Mouse (Mus musculus): ENCODE measurements around the gene Polr2c. TPM values are rescaled to one million over a fixed set of nuclear protein-coding genes. Genes with fewer than 3 reads are reported as not detected.
A peak's percentile ranks its signal among the peaks of the same experiment; 100 is the strongest.
"Not testable (repeated sequence)": the region's sequence is repeated elsewhere in the genome, so short reads cannot be mapped to it uniquely, and the experiment has no call there.

Gene Polr2c
- total RNA-seq, 2 experiments from 2014 or later = 65.6 to 67.4 TPM

- DNase-seq (ENCODE audit: extremely low spot score in 1 of 2, low spot score in 1 of 2) = peak; percentile 87 to 89
These were observed 19.3 kb upstream of the Polr2c start, which contains the start of the genes Coq9 and Ciapin1 for GRCm38 (mm10) chr8:94837662-94838574. TSS of gene Coq9 (plus strand) at chr8:94838321. TSS of gene Ciapin1 (minus strand) at chr8:94838358.

DNA sequence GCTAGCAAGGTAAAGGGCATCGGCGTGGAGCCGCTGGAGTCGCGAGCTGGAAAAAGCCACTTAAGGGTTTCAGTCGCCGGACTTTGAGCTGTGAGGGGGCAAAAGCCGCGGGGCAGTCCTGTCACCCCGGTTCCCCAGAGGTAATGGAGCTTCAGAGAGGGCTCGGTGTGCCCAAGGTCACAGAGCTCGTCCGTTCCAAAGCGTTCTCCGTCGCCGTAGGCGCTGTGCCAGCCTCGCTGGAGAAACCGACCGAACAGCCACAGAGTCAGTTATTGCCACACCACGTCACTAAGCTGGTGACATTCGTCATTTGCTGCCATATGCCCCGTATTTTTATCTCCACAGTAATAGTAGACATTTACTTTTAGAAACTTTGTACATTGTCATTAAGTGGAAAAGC, 18.6 kb upstream of the Polr2c start:
- DNase-seq (ENCODE audit: extremely low spot score in 1 of 2, low spot score in 1 of 2) = peak in 1 of 2 experiments; percentile 63

DNA sequence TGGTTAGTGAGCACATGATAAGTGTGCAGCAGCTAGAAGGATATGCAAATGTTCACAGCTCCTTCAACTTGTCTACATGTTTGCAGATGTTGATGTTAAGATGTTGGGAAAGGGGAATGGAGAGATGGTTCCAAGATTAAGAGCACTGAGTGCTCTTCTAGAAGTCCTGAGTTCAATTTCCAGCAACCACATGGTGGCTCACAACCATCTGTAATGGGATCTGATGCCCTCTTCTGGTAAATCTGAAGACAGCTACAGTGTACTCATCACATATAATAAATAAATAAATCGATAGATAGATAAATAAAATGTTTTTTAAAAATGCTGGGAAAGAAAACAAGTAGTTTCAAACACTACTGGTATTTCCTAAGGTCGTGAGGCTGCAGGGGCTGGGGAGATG, 16.1 kb upstream of the Polr2c start:
- DNase-seq (ENCODE audit: extremely low spot score in 1 of 2, low spot score in 1 of 2) = no peak

DNA sequence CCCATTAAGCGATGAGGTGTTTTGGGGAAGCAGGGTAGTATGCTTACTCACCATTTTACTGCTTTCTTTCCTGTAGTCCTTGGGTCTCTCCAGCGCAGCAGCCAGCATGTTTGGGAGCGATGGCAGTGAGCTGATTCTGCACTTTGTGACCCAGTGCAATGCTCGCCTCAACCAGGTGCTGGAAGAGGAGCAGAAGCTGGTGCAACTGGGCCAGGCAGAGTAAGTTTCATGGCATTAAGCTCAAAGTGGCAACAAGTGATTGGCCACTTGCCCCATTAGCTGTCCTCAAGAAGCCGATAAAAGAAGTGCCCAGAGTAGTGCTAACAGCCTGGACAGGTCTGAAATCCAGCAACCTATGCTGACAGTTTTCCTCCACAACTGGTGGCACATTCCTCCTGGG, 7.2 kb upstream of the Polr2c start:
- no peak for DNase-seq (ENCODE audit: extremely low spot score in 1 of 2, low spot score in 1 of 2)

DNA sequence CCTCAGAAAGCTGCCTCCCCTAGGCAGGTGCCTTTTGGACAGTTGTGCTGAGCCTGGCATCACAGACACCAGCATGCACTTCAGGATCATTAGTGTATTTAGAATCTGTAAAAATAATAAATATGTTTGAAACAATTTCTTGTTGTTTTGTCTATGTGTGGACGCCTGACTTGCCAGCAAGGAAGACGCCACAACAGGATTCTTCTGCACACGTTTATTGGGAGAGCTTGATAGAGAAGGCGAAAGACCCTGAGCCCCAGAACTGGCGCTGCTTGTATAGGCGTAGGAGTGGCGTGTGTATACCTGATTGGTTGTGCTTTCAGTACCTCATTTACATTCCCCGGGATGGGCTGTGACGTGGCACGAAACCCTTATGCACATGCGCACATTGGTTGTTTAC, 2.5 kb upstream of the Polr2c start:
- not testable (repeated sequence) for DNase-seq (ENCODE audit: extremely low spot score in 1 of 2, low spot score in 1 of 2)

- no peak for DNase-seq (ENCODE audit: extremely low spot score in 1 of 2, low spot score in 1 of 2)
These were observed 272 bp upstream of the Polr2c start for GRCm38 (mm10) chr8:94857011-94857345.

- DNase-seq (ENCODE audit: extremely low spot score in 1 of 2, low spot score in 1 of 2) = peak in 1 of 2 experiments; percentile 71
These were observed 4.2 kb downstream of the Polr2c start for GRCm38 (mm10) chr8:94861352-94861910.

DNA sequence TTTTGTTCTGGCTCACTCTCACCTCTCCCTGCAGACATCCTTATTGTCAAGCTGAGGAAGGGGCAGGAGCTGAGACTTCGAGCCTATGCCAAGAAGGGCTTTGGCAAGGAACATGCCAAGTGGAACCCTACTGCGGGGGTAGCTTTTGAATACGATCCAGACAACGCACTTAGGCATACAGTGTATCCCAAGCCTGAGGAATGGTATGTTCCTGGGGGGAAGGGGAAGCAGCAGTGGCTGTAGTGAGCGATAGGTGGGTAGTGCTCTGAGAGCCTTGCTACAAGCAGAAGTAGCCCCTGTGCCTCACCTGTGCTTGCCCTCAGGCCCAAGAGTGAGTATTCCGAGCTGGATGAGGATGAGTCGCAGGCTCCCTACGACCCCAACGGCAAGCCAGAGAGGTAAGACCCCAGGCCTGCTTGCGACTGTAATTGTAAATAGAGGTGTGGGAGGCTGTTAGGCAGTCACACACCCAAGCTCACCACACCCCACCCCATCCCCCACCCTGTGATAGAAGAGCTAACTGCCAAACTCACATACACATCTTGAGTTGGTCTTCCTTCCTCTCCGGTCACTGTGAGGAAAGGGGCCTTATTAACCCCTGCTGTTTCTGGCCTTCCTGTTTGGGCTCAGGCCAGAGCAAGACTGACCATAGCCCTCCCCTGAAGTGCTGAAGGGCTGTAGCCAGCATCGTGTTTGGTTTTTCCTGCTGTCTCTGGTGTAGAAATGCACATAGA, 5.4 kb downstream of the Polr2c start:
- DNase-seq (ENCODE audit: extremely low spot score in 1 of 2, low spot score in 1 of 2) = no peak

GRCm38 (mm10) chr8:94863897-94864673, 6.8 kb downstream of the Polr2c start:
- DNase-seq (ENCODE audit: extremely low spot score in 1 of 2, low spot score in 1 of 2) = no peak

DNA sequence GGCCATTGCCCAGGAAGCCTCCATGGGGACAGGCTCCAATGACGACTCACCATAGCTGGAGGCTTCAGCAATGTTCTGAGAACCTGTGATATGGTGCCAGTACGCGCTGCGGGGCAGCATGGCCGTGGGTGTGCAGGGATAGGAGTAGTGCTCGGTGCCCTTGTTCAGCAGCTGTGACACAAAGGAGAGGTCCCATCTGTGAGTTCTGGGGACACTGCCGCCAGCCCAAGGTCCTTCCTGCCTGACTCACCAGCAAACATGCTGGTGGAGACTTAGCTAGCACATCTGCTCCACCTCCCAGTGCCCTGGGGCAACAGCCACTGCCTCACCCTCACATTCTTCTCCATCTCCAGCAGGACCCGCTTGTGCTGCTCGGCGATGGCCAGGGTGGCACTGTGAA, 8.0 kb downstream of the Polr2c start:
- no peak for DNase-seq (ENCODE audit: extremely low spot score in 1 of 2, low spot score in 1 of 2)

GRCm38 (mm10) chr8:94866921-94867320, 9.7 kb downstream of the Polr2c start:
- DNase-seq (ENCODE audit: extremely low spot score in 1 of 2, low spot score in 1 of 2) = no peak

DNA sequence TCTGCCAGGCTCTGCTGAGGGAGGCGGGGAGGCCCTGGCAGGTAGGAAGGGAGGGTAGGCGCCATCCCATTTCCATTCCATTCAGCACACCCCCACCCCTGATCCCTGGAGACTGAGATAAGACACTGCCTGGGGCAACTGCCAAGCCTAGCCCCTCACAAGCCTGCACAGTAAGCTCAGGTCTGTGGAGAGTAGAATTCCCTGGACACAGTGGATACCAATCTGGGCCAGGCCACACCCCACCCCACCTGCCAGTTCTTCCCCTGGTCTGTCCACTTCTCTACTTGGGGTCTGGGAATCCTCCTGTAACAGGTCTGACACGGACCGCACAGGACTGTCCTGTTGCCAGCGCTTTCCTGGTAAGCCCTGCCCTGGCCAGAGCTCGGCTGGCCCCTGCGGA, 11.9 kb downstream of the Polr2c start:
- DNase-seq (ENCODE audit: extremely low spot score in 1 of 2, low spot score in 1 of 2) = no peak

- DNase-seq (ENCODE audit: extremely low spot score in 1 of 2, low spot score in 1 of 2) = no peak
These were observed 12.8 kb downstream of the Polr2c start for GRCm38 (mm10) chr8:94870003-94870402.

- DNase-seq (ENCODE audit: extremely low spot score in 1 of 2, low spot score in 1 of 2) = peak; percentile 48 to 50
These were observed 13.3 kb downstream of the Polr2c start for GRCm38 (mm10) chr8:94870474-94871107.

DNA sequence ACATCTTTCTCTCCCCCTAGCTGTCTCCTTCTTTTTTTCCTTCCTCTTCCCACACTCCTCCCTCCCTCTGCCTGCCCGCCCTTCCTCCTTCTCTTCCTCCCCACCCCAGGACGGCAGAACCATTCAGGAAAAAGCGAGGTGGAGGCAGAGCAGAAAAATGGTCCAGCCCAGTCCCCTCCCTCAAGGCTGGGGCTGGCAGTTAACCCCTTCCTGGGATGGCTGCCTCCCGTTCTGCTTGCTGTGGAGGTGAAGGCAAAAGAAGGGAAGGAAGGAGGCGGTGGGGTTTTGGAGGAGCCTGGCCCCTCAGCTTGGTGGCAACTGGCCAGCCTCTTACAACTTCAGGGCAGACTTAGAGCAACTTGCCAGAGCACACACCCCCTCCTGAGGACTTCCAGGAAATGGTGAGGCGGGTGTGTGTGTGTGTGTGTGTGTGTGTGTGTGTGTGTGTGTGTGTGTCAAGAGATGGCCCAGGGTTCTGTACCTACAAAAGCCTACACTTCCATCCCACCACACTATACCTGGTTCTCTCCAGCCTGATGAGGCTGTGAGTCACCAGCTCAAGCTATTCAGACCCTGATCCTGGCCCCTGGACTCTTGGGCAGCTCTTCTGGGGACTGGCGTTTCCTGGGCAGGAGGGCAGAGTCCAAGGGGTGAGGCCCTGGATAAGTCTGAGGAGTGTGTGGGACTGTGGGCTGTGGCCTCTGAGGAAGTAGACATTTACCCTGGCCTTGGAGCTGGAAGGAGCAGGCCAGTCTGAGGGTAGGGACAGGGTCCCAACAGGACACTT, 14.1 kb downstream of the Polr2c start:
- peak; percentile 46 to 49 for DNase-seq (ENCODE audit: extremely low spot score in 1 of 2, low spot score in 1 of 2)

DNA sequence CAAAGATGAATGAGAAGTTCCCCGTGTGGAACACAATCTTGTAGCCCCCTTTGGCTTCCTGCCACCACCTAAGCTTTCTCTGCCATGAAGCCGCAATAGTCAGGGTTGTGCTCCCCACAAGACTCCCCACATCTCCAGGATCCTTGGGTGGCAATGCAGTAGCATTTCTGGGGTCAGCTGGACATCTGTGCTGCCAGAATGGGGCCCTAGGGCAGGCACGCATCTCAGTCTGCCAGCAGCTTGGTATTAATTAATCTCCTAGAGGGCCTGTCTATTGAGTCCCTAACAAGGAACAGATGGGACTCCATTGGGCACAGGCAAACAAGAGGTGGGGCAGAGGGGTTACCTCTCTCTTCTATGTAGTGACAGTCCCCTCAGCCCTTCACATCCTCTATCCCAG, 14.9 kb downstream of the Polr2c start:
- DNase-seq (ENCODE audit: extremely low spot score in 1 of 2, low spot score in 1 of 2) = no peak

DNA sequence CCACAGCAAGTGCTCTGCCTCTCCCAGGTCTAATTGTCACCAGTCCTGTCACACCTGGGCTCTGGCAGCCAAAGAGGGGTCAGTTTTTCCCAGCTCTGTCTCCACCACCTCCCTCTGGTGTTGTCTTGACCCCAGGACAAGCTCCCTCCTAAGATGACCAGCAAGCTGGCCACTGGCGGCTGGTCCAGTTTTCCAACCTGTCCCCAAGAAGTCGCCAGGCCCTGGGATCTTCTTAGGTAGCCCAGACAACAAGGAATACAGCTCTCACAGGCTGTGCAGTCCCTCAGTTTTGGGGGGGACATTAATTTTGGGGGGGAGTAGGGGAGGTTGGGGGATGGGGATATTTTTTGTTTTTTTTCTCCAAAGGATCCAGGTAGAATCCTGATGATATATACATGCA, 15.3 kb downstream of the Polr2c start:
- DNase-seq (ENCODE audit: extremely low spot score in 1 of 2, low spot score in 1 of 2) = no peak

DNA sequence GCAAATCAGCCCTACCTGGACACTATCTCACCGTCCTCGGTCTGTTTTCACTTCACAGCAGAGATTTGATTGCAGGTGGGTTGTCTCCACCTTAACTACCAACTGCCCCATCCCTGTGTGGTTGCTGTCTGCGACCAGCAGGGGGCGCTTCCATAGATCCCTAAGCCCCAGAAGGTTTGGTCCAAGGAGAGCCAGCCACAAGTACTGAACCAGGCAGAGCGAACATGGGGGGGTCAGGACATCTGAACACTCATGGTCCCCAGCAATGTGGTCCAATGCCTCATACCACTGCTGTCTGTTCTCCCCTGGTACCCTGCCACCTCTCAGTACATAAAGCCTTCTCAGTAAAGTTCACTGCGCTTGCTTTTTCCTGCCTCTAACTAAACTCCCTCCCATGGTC, 17.1 kb downstream of the Polr2c start:
- peak; percentile 59 to 79 for DNase-seq (ENCODE audit: extremely low spot score in 1 of 2, low spot score in 1 of 2)
